Mouse (Mus musculus) ES-E14 (cell line): ENCODE results near the gene Tnfsf9.

Experiments used
- CHD2 ChIP-seq: IDR thresholded peaks from 2 replicates; pipeline ENCODE4 v1.6.1; 2014; ENCODE audit warnings: mild to moderate bottlenecking, low read depth, low read length, inconsistent platforms
- HCFC1 ChIP-seq: IDR thresholded peaks from 2 replicates; pipeline ENCODE4 v1.6.1; 2012; ENCODE audit warnings: low read length, inconsistent platforms, borderline replicate concordance; ENCODE audit not compliant: insufficient read depth
- MAFK ChIP-seq: IDR thresholded peaks from 2 replicates; pipeline ENCODE4 v1.6.1; 2014; ENCODE audit warnings: mild to moderate bottlenecking, low read depth, low read length, inconsistent platforms; ENCODE audit not compliant: insufficient read depth
- ZC3H11A ChIP-seq: IDR thresholded peaks from 2 replicates; pipeline ENCODE4 v1.6.1; 2012; ENCODE audit warnings: low read depth, mild to moderate bottlenecking, inconsistent platforms, low read length, borderline replicate concordance
- ZNF384 ChIP-seq: IDR thresholded peaks from 2 replicates; pipeline ENCODE4 v1.6.1; 2012; ENCODE audit warnings: low read depth, low read length, inconsistent platforms

- TF ChIP-seq CHD2, result no peak
- TF ChIP-seq ZNF384, result no peak
- no peak for TF ChIP-seq HCFC1
- no peak for TF ChIP-seq MAFK
- no peak for TF ChIP-seq ZC3H11A
Observed at GRCm38 (mm10) chr17:57102276-57102675, 2.8 kb upstream of the Tnfsf9 start.
